Mouse (Mus musculus) left cerebral cortex, postnatal 14 days (tissue): Measurements from ENCODE around the gene Smyd3. TPM values are rescaled to one million over a fixed set of nuclear protein-coding genes. Genes with fewer than 3 reads are reported as not detected.
A peak's percentile ranks its signal among the peaks of the same experiment; 100 is the strongest.

Experiments used
- DNase-seq, 2 experiments: peaks; one replicate each; pipeline ENCODE4 v3.0.0; 2021 to 2022; ENCODE audit warnings: low spot score in 2 of 2, mixed read lengths in 1 of 2
- intact Hi-C: fragments of 180-260 bp; cut with DNase I; formaldehyde crosslinking; loops from one replicate; pipeline ENCODE4 v1.15.1; 2025
- total RNA-seq, 2 experiments: library from RNA; stranded (reverse); gene quantifications; 2 replicates each; pipeline ENCODE4 v1.2.3; 2021

The Smyd3 gene
- total RNA-seq, 2 experiments from 2014 or later: 19.1 to 20.6 TPM

GRCm38 (mm10) chr1:179114385-179114784, 403.5 kb downstream of the Smyd3 start:
- no peak for DNase-seq
- intact Hi-C loops: no loop called here

- intact Hi-C loops: no loop called here
- no peak for DNase-seq
These were observed 409.1 kb downstream of the Smyd3 start for GRCm38 (mm10) chr1:179108759-179109158.

- intact Hi-C loops: no loop called here
- DNase-seq: no peak
These were observed 409.8 kb downstream of the Smyd3 start for GRCm38 (mm10) chr1:179107761-179108694.

GRCm38 (mm10) chr1:179107211-179107610, 410.6 kb downstream of the Smyd3 start:
- intact Hi-C loops: no loop called here
- DNase-seq: peak in 1 of 2 experiments; percentile 15

- DNase-seq: no peak
- intact Hi-C loops: no loop called here
These were observed 411.1 kb downstream of the Smyd3 start for GRCm38 (mm10) chr1:179106702-179107145.

GRCm38 (mm10) chr1:179106103-179106701, 411.6 kb downstream of the Smyd3 start:
- intact Hi-C loops: no loop called here
- no peak for DNase-seq

GRCm38 (mm10) chr1:179104447-179104846, 413.4 kb downstream of the Smyd3 start:
- DNase-seq: no peak
- intact Hi-C loops: no loop called here

- DNase-seq: no peak
- intact Hi-C loops: no loop called here
These were observed 420.8 kb downstream of the Smyd3 start for GRCm38 (mm10) chr1:179096993-179097392.

GRCm38 (mm10) chr1:179096323-179096722, 421.5 kb downstream of the Smyd3 start:
- intact Hi-C loops: no loop called here
- no peak for DNase-seq

- intact Hi-C loops: no loop called here
- DNase-seq: no peak
These were observed 428.7 kb downstream of the Smyd3 start for GRCm38 (mm10) chr1:179089174-179089573.

- intact Hi-C loops: no loop called here
- DNase-seq: peak; percentile 26 to 29
These were observed 430.5 kb downstream of the Smyd3 start for GRCm38 (mm10) chr1:179087033-179087998.

- intact Hi-C loops: no loop called here
- DNase-seq: no peak
These were observed 431.6 kb downstream of the Smyd3 start for GRCm38 (mm10) chr1:179086208-179086607.

GRCm38 (mm10) chr1:179083098-179083497, 434.7 kb downstream of the Smyd3 start:
- DNase-seq: no peak
- intact Hi-C loops: no loop called here

GRCm38 (mm10) chr1:179073846-179074245, 444.0 kb downstream of the Smyd3 start:
- DNase-seq: no peak
- intact Hi-C loops: no loop called here

GRCm38 (mm10) chr1:179072935-179073654, 444.7 kb downstream of the Smyd3 start:
- DNase-seq: peak in 1 of 2 experiments; percentile 6
- intact Hi-C loops: no loop called here

- DNase-seq: no peak
- intact Hi-C loops: no loop called here
These were observed 445.4 kb downstream of the Smyd3 start for GRCm38 (mm10) chr1:179072406-179072805.

- intact Hi-C loops: no loop called here
- DNase-seq: no peak
These were observed 448.9 kb downstream of the Smyd3 start for GRCm38 (mm10) chr1:179068990-179069389.

- intact Hi-C loops: no loop called here
- no peak for DNase-seq
These were observed 452.6 kb downstream of the Smyd3 start for GRCm38 (mm10) chr1:179065294-179065601.
